Mouse (Mus musculus) liver, embryonic 14.5 days (tissue): ENCODE results near the gene Slc43a1. TPM values are rescaled to one million over a fixed set of nuclear protein-coding genes. Genes with fewer than 3 reads are reported as not detected.

Source experiments
- ATAC-seq: fragments of 200-750 bp; cut with Nextera tagmentation; 2 replicates; pipeline ENCODE4 v1.8.0; 2017; ENCODE audit warnings: moderate number of reproducible peaks, mild to moderate bottlenecking, moderate library complexity; ENCODE audit not compliant: insufficient read depth
- DNase-seq, 3 experiments: peaks; one replicate each; pipeline ENCODE4 v3.0.0-alpha.2; 2012 to 2013; ENCODE audit warnings: low read depth in 3 of 3, low spot score in 3 of 3
- H3K27ac ChIP-seq: fragments of 300-500 bp; sonication (generic); 2 replicates; pipeline ENCODE4 v1.5.1; 2014; ENCODE audit warnings: moderate library complexity, mild to moderate bottlenecking, control low read depth, inconsistent platforms
- H3K27me3 ChIP-seq: fragments of 300-500 bp; sonication (generic); 2 replicates; pipeline ENCODE4 v1.6.1; 2014; ENCODE audit warnings: mild to moderate bottlenecking, low read length, moderate library complexity; ENCODE audit not compliant: control insufficient read depth, insufficient read depth
- H3K36me3 ChIP-seq: fragments of 300-500 bp; sonication (generic); replicated peaks from 2 replicates; pipeline ENCODE4 v1.6.1; 2014; ENCODE audit warnings: low read depth; ENCODE audit not compliant: control insufficient read depth, insufficient read depth
- H3K4me1 ChIP-seq, 2 experiments: fragments of 200-500 bp in 1 of 2; fragments of 300-500 bp in 1 of 2; sonication (generic) in 1 of 2; replicated peaks; 2 replicates each; pipeline ENCODE4 v1.6.1; 2012 to 2014; ENCODE audit warnings: antibody characterized with exemption in 1 of 2, inconsistent platforms in 1 of 2, low read length in 1 of 2; ENCODE audit not compliant: control insufficient read depth in 2 of 2, insufficient read depth in 2 of 2
- H3K4me2 ChIP-seq: fragments of 300-500 bp; sonication (generic); 2 replicates; pipeline ENCODE4 v1.6.1; 2014; ENCODE audit warnings: low read depth, mild to moderate bottlenecking, control low read depth, moderate library complexity
- H3K4me3 ChIP-seq, 2 experiments: fragments of 200-500 bp in 1 of 2; fragments of 300-500 bp in 1 of 2; sonication (generic) in 1 of 2; 2 replicates each; pipeline ENCODE4 v1.5.1; 2012 to 2014; ENCODE audit warnings: low read depth in 2 of 2, low read length in 2 of 2, mild to moderate bottlenecking in 2 of 2, control low read depth in 1 of 2, inconsistent platforms in 1 of 2, moderate library complexity in 1 of 2; ENCODE audit not compliant: insufficient read depth in 1 of 2
- H3K9ac ChIP-seq: fragments of 300-500 bp; sonication (generic); replicated peaks from 2 replicates; pipeline ENCODE4 v1.6.1; 2014; ENCODE audit warnings: mild to moderate bottlenecking, control low read depth, moderate library complexity
- H3K9me3 ChIP-seq: fragments of 300-500 bp; sonication (generic); 2 replicates; pipeline ENCODE4 v1.6.1; 2016; ENCODE audit warnings: low read length, mixed read lengths; ENCODE audit not compliant: control insufficient read depth
- CTCF ChIP-seq: IDR thresholded peaks from 2 replicates; pipeline ENCODE4 v1.5.1; 2016; ENCODE audit warnings: antibody characterized with exemption, low read depth, control low read depth
- EP300 ChIP-seq: IDR thresholded peaks from 2 replicates; pipeline ENCODE4 v1.6.1; 2016; ENCODE audit warnings: antibody characterized with exemption, low read depth
- WGBS: fragments of 180-500 bp; shearing (Covaris S2); extraction: QIAGEN DNeasy Blood & Tissue Kit; methylation state at CpG from one replicate; pipeline ENCODE4 v1.1.7; 2014; ENCODE audit not compliant: insufficient replicate concordance; 5-methylcytosine and 5-hydroxymethylcytosine counted together
- polyA plus RNA-seq, 2 experiments: library from polyadenylated mRNA; depleted of rRNA in 1 of 2; stranded (reverse) in 1 of 2; unstranded in 1 of 2; fragments of >200 nt; fragmentation: Nextera tagmentation in 1 of 2; extraction: Ambion mirVana in 1 of 2; gene quantifications; 2 replicates each; pipeline versions ENCODE4 v1.2.1 to v1.2.3; 2012 to 2014

Slc43a1 gene
- polyA plus RNA-seq, 2 experiments = 144 to 174 TPM

GRCm38 (mm10) chr2:84826488-84827282 is 12.0 kb upstream of the Slc43a1 start, which contains the start of gene Timm10:
Timm10 (plus strand) TSS chr2:84826997.
- Histone ChIP-seq H3K4me3 (peak within 1 kb of the TSS; percentile 88 to 96), H3K4me1 (peaks cover 12 to 28% of the 10 kb centered on the region in 2 experiments), H3K9me3 (no peaks in the 10 kb centered on the region), H3K9ac (peak within 1 kb of the TSS; percentile 85), H3K27me3 (peaks cover 21% of the 10 kb centered on the region), H3K36me3 (peaks cover 18% of the 10 kb centered on the region), H3K4me2 (peak within 1 kb of the TSS; percentile 97), H3K27ac (peak within 1 kb of the TSS; percentile 89)
- TF ChIP-seq EP300 = peak; percentile 36; the same call in 1 of the 2 replicates
- TF ChIP-seq CTCF = no peak
- ATAC-seq = peak; percentile 83
- under 1% methylated on average over 34 of the region's 34 CpGs for whole genome bisulfite sequencing
- peak; percentile 87 to 91 (median 89) for DNase-seq

- no peaks in the 10 kb centered on the region for H3K9me3 ChIP-seq
- H3K27me3 ChIP-seq = peaks cover 14% of the 10 kb centered on the region
- H3K27ac ChIP-seq = peak overlapping the region; percentile 89
- WGBS = 1% methylated on average over 29 of the region's 29 CpGs
- ATAC-seq (peak; percentile 70), DNase-seq (peak; percentile 68 to 70 (median 70))
- H3K4me3 ChIP-seq = peak overlapping the region; percentile 88 to 96
- H3K36me3 ChIP-seq = peaks cover 18% of the 10 kb centered on the region
- TF ChIP-seq CTCF = no peak
- TF ChIP-seq EP300 = no peak; the same call in 1 of the 2 replicates
- peak overlapping the region; percentile 85 for H3K9ac ChIP-seq
- H3K4me2 ChIP-seq = peak overlapping the region; percentile 97
- H3K4me1 ChIP-seq = peaks cover 12 to 32% of the 10 kb centered on the region in 2 experiments
Observed at GRCm38 (mm10) chr2:84827283-84827920, 11.2 kb upstream of the Slc43a1 start.

- H3K36me3 ChIP-seq = peaks cover 18% of the 10 kb centered on the region
- H3K4me2 ChIP-seq = no peak overlapping the region
- TF ChIP-seq EP300 (no peak), CTCF (peak; percentile 98)
- ATAC-seq = peak; percentile 58
- H3K9me3 ChIP-seq = no peaks in the 10 kb centered on the region
- DNase-seq = peak; percentile 73 to 76 (median 75)
- no peak overlapping the region for H3K4me3 ChIP-seq
- no peaks in the 10 kb centered on the region for H3K27me3 ChIP-seq
- H3K4me1 ChIP-seq = peaks cover 9 to 15% of the 10 kb centered on the region in 2 experiments
- no peak overlapping the region for H3K9ac ChIP-seq
- 31% methylated on average over 10 of the region's 10 CpGs for WGBS
- no peak overlapping the region for H3K27ac ChIP-seq
Observed at GRCm38 (mm10) chr2:84831666-84832391, 6.8 kb upstream of the Slc43a1 start.

- H3K27ac ChIP-seq = no peak overlapping the region
- TF ChIP-seq CTCF (no peak), EP300 (no peak)
- peaks cover 13% of the 10 kb centered on the region for H3K36me3 ChIP-seq
- H3K27me3 ChIP-seq = no peaks in the 10 kb centered on the region
- ATAC-seq (no peak), DNase-seq (no peak)
- no peak overlapping the region for H3K4me3 ChIP-seq
- H3K4me1 ChIP-seq = peaks cover 20 to 28% of the 10 kb centered on the region in 2 experiments
- 67% methylated on average over 8 of the region's 8 CpGs for WGBS
- no peaks in the 10 kb centered on the region for H3K9me3 ChIP-seq
- peak overlapping the region; percentile 16; the same call in 1 of the 2 replicates for H3K4me2 ChIP-seq
- H3K9ac ChIP-seq = no peak overlapping the region
Observed at GRCm38 (mm10) chr2:84837107-84837506, 1.5 kb upstream of the Slc43a1 start.
